Mouse (Mus musculus) C2C12 (cell line): Measurements from ENCODE around the gene Rtl6. TPM values are rescaled to one million over a fixed set of nuclear protein-coding genes. Genes with fewer than 3 reads are reported as not detected.

Source experiments
- H3K27me3 ChIP-seq: one replicate; pipeline ENCODE4 v1.6.1; 2011; ENCODE audit not compliant: control insufficient read depth, insufficient read depth, insufficient read length
- H3K36me3 ChIP-seq: one replicate; pipeline ENCODE4 v1.6.1; 2011; ENCODE audit not compliant: control insufficient read depth, insufficient read depth
- H3K4me3 ChIP-seq: one replicate; pipeline ENCODE4 v1.5.1; 2011; ENCODE audit warnings: mild to moderate bottlenecking, control low read depth; ENCODE audit not compliant: poor library complexity, insufficient read depth, severe bottlenecking
- H3K79me2 ChIP-seq: one replicate; pipeline ENCODE4 v1.6.1; 2011; ENCODE audit not compliant: control insufficient read depth, insufficient read depth
- H3K79me3 ChIP-seq: one replicate; pipeline ENCODE4 v1.6.1; 2011; ENCODE audit warnings: low read depth, control low read depth
- H3ac ChIP-seq: one replicate; pipeline ENCODE3; 2011; ENCODE audit warnings: low read depth; ENCODE audit not compliant: control insufficient read depth, insufficient read length
- CEBPB ChIP-seq: IDR thresholded peaks from one replicate; pipeline ENCODE4 v1.6.1; 2011; ENCODE audit warnings: low read depth, mild to moderate bottlenecking, control low read depth, moderate library complexity
- CTCF ChIP-seq: IDR thresholded peaks from one replicate; pipeline ENCODE4 v1.5.1; 2011; ENCODE audit not compliant: control insufficient read depth, insufficient read depth, insufficient read length
- FOSL1 ChIP-seq: IDR thresholded peaks from one replicate; pipeline ENCODE4 v1.8.0; 2011; ENCODE audit warnings: mild to moderate bottlenecking, low read length; ENCODE audit not compliant: poor library complexity, insufficient read depth, severe bottlenecking
- MAX ChIP-seq: IDR thresholded peaks from one replicate; pipeline ENCODE4 v1.6.1; 2011; ENCODE audit warnings: mild to moderate bottlenecking, control low read depth
- MYOD1 ChIP-seq: IDR thresholded peaks from one replicate; pipeline ENCODE4 v1.6.1; 2011; ENCODE audit warnings: low read depth; ENCODE audit not compliant: control insufficient read depth, insufficient read length
- MYOG ChIP-seq: IDR thresholded peaks from one replicate; pipeline ENCODE4 v1.6.1; 2011; ENCODE audit not compliant: control insufficient read depth, insufficient read length; ENCODE audit errors: extremely low read depth
- USF1 ChIP-seq: IDR thresholded peaks from one replicate; pipeline ENCODE4 v1.6.1; 2011; ENCODE audit warnings: low read depth, mild to moderate bottlenecking, control low read depth, moderate library complexity
- long read RNA-seq, 2 experiments: library from polyadenylated mRNA; unstranded; transcript quantifications; one replicate each; pipeline ENCODE4 v2.0.0; 2019 to 2020
- polyA plus RNA-seq: library from polyadenylated mRNA; unstranded; fragments of >200 nt; fragmentation: generic; extraction: Trizol; gene quantifications from one replicate; pipeline ENCODE4 v1.2.1, GENCODE M21; 2012; ENCODE audit warnings: missing spikeins

Rtl6 gene
- 0.01 TPM for polyA plus RNA-seq
- long read RNA-seq, experiment 1, result 0 reads
- long read RNA-seq, experiment 2, full-length matches to known transcripts, result 1 of 1 reads
- long read RNA-seq, experiment 2, partial matches to known transcripts, result 0 of 1 reads
- long read RNA-seq, experiment 2, other reads (novel, unspliced or antisense), result 0 of 1 reads

DNA sequence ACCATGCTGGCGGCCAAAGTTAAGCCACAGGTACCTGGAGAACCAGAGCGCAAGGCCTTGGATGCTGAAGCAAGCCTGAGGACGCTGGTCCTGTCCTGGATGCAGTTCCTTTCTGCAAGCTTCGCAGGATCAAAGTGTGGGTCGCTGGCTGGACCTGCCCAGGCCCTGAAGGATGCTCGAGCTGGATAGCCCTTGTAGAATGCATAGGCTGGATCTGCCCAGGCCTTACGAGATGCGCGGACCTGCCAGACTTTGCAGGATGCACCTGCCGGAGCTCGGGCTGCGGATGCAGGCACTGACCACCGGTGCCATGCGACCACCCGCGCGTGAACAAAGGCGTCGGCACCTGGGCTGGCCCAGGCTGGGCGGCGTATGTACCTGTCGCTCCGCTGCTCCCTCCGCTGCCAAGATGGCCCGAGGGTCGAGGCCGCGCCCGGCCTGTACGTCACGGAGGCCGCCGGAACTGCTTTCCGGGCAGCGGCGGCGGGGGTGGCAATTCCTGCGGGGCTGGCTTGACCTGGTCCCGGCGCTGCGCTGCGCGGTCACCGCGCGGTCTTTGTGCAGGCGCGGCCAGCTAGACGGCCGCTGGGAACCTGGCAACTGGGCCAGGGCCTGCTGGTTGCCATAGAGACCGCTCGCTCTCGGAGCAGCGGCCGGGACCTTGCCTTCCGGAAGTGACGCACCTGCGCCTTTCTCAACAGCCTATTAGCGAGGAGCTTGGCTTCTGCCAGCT lies at the start of gene Rtl6:
TSS of gene Rtl6 (minus strand) at position 635 of the 733 bp plus-strand sequence.
- H3K4me3 ChIP-seq, result no peak within 1 kb of the TSS
- no peak for TF ChIP-seq USF1
- TF ChIP-seq MAX, result no peak
- TF ChIP-seq CTCF, result no peak
- TF ChIP-seq CEBPB, result no peak
- TF ChIP-seq FOSL1, result no peak
- TF ChIP-seq MYOD1, result no peak
- TF ChIP-seq MYOG, result no peak
- H3K27me3 ChIP-seq, result peaks cover 53% of the 10 kb centered on the region
- no peak within 1 kb of the TSS for H3ac ChIP-seq
- no peaks in the 10 kb centered on the region for H3K36me3 ChIP-seq
- no peaks in the 10 kb centered on the region for H3K79me2 ChIP-seq
- H3K79me3 ChIP-seq, result no peaks in the 10 kb centered on the region

GRCm38 (mm10) chr15:84603267-84603963 lies 45.8 kb upstream of the Rtl6 start:
- no peak for TF ChIP-seq MAX
- no peak for TF ChIP-seq CTCF
- no peak for TF ChIP-seq FOSL1
- TF ChIP-seq USF1, result no peak
- no peak for TF ChIP-seq MYOD1
- no peak for TF ChIP-seq CEBPB
- TF ChIP-seq MYOG, result no peak
- H3K27me3 ChIP-seq, result peaks cover 16% of the 10 kb centered on the region

DNA sequence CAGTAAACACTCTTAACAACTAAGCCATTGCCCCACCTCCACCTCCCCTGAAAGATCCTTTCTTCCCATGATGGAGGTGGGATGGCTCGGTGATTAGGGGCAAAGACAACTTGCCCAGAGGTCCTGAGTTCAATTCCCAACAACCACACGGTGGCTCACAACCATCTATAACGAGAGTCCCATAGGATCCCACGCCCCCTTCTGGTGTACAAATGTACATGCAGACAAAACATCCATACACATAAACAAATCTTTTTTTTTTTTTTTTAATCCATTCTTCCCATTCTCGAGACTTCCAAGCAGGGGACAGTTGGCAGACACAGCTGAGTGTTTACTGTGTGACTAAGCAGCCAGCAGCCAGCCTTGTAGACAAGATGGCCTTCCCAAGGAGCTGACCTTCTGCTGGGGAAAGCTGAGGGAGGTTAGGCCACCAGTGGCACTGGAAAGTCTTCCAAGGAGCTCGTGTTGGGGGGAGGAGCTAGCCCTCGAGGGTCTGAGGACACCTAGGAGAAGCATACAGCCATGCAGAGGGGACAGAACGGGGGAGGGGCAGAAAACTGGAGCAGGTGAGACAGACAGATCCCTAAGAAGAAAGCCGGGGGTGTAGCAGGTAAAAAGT lies 43.5 kb upstream of the Rtl6 start:
- Histone ChIP-seq H3K79me3 (no peaks in the 10 kb centered on the region), H3K36me3 (no peaks in the 10 kb centered on the region), H3K4me3 (no peak overlapping the region), H3K27me3 (peaks cover 19% of the 10 kb centered on the region), H3K79me2 (no peaks in the 10 kb centered on the region), H3ac (no peak overlapping the region)
- TF ChIP-seq FOSL1 (no peak), CEBPB (no peak), MAX (no peak), CTCF (no peak), USF1 (no peak), MYOD1 (no peak), MYOG (no peak)

More at GRCm38 (mm10) chr15:84603267-84603963, 45.8 kb upstream of the Rtl6 start:
- H3K4me3 ChIP-seq, result no peak overlapping the region
- no peak overlapping the region for H3ac ChIP-seq
- no peaks in the 10 kb centered on the region for H3K79me2 ChIP-seq
- H3K79me3 ChIP-seq, result no peaks in the 10 kb centered on the region
- no peaks in the 10 kb centered on the region for H3K36me3 ChIP-seq

GRCm38 (mm10) chr15:84598911-84599310 lies 41.3 kb upstream of the Rtl6 start:
- no peak overlapping the region for H3ac ChIP-seq
- peaks cover 29% of the 10 kb centered on the region for H3K27me3 ChIP-seq
- TF ChIP-seq MYOD1 (no peak), MYOG (no peak), CTCF (no peak), FOSL1 (no peak), USF1 (no peak), MAX (no peak), CEBPB (no peak)
- H3K4me3 ChIP-seq, result no peak overlapping the region
- no peaks in the 10 kb centered on the region for H3K79me3 ChIP-seq
- H3K36me3 ChIP-seq, result no peaks in the 10 kb centered on the region
- H3K79me2 ChIP-seq, result no peaks in the 10 kb centered on the region

DNA sequence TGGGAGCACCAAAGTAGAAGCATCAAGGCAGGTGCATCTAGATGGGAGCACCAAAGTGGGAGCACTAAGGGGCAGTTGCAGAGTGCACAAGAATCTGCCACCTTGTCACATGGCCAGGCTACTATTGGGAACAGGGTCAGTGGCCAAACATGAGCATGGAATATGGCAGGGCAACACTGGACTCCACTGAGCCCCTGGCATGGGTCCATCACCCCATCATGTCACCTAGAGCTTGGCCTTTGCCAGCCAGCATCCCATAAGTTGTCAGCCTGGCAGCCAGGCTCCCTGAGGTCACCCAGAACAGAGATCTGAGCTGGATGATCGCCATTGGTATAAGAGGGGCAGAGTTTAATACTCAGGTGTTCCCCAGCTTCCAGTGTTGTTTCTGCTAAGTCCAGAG lies 40.2 kb upstream of the Rtl6 start:
- TF ChIP-seq CEBPB (no peak), CTCF (no peak), MAX (no peak), USF1 (no peak), FOSL1 (no peak), MYOD1 (no peak), MYOG (no peak)
- Histone ChIP-seq H3ac (no peak overlapping the region), H3K27me3 (peaks cover 37% of the 10 kb centered on the region), H3K36me3 (no peaks in the 10 kb centered on the region), H3K4me3 (no peak overlapping the region), H3K79me3 (no peaks in the 10 kb centered on the region), H3K79me2 (no peaks in the 10 kb centered on the region)
